Mouse (Mus musculus) cerebellum, postnatal 14 days (tissue): ENCODE results near the gene A730071L15Rik.
A peak's percentile ranks its signal among the peaks of the same experiment; 100 is the strongest.

Experiments
- DNase-seq, 2 experiments: peaks; one replicate each; pipeline ENCODE4 v3.0.0; 2021; ENCODE audit warnings: mixed read lengths in 2 of 2

The A730071L15Rik gene

DNA sequence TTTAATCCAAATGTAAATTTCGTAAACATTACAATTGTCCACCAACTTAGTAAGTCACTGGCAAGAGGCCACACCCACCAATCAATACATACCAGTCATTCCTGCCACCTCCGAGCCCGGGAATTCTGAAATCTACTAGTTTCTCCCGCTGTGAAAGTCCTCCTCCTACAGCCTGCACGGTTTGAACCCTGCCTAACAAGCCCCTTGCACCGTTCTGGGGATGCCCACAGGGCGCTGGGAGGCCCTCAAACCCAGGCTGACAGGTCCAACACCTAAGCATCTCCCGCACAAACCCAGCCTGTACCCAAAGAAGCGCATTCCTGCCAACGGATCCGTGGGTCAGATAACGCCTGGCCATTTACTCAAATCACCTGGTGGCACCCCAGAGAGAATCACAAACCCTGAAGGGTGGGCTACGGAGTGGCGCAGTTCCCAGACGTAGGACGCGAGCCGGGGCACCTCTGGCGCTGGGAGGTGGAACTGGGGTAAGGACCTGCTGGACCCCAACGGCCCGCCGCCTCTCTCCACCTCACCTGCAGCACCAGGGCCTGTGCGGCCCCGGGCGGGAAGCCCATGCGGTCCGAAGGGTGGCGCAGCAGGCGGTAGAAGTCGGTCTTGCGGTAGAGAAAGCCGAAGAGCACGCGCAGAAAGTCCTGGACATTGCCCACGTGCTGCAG is at the start of gene A730071L15Rik:
A730071L15Rik (plus strand) TSS at position 620 of the 677 bp plus-strand sequence.
- peak in 1 of 2 experiments; percentile 28 for DNase-seq

DNA sequence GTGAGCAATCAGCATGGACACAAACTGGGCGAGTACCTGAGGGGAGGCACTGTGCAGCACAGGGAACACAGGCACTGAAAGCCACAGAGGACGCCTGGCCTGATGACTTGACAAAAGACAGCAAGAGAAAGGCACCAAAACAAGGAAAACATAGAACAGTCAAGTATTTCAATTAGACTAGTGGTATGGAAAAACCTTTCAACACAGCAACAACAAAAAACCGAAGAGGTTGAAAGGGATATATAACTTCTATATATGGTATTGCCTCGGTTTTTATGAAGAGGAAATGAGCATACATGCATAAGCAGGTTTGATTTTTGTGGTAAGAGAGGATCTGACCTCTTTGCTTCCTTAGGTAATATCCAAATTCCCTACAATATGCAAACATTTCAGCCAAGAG is 47.0 kb upstream of the A730071L15Rik start:
- DNase-seq: no peak

DNA sequence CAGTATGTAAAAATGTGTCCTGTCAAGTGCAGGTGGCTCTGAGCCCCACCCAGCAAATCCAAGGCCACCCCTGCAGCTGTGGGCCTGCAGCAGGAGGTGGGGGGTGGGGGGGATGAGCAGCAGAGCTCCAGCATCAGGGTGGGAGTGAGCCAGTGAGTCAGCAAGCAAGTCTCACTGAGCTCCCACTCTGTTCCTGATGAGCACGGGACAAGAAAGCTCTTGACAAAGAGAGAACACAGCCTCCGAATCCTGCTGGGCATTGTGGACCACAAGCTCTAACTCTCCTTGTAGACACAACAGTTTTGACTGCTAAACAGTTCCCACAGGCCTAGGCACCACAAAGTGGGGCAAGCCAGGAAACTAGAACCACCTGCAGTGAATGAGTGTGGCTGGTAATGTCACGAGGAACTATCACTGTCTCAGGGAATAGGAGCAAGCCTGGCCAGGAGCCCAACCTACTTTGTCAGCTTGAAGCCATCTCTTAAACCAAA is 45.6 kb upstream of the A730071L15Rik start:
- peak; percentile 36 to 40 for DNase-seq

DNA sequence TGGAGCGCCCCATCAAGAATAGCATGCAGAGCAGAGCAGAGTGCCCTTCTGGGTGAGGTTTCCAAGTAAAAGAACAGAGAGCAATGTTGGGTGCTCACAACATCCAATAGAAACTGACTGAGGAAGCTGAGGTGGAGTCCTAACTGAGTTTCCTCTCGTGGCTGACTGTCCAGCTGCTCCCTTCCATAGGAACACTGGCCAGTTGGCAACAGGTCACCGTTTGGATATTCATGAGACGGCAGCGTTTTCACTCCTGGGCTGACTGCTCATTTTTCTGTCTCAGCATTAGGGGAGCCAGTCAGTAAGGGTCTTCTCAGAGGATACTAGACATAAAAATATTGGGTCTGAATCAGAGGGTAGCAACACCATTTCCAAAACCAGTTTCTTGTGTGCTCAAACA is 43.2 kb upstream of the A730071L15Rik start:
- DNase-seq: peak; percentile 52 to 58

DNA sequence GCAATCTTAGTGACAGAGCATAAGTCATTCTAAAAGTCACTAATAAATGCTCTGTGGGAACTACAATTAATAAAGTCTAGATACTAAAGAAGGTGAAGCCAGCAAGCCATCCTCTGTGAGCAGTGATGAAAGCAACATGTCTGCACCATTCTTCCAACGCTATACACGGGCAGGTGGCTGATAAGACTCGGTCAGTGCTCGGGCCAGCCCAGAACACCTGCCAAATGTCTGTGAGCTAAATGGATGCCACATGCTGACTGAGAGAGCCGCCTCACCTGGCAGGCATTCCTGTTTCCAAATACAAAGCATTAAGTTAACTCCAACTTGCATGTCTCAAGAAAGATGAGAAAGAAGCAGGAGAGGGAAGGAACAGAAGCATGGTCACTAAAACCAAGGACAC is 42.7 kb upstream of the A730071L15Rik start:
- DNase-seq: peak; percentile 79 to 86

DNA sequence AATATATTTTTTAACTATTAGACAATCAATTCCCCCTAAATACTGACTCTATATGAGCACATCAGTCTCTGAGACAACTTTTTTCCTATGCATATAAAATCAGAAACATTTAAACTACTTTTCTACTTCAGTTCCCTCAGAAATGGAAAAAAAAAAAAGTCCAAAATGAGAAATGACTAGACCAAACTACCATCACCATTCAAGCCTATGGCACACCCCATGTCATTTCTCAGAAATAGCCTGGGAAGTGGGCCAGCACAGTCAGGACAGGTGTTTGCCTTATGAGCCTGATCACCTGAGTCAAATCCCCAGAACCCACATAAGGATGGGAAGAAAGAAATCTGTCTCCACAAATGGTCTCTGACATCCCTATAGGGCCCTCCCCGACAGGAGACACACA is 41.3 kb upstream of the A730071L15Rik start:
- peak in 1 of 2 experiments; percentile 30 for DNase-seq

DNA sequence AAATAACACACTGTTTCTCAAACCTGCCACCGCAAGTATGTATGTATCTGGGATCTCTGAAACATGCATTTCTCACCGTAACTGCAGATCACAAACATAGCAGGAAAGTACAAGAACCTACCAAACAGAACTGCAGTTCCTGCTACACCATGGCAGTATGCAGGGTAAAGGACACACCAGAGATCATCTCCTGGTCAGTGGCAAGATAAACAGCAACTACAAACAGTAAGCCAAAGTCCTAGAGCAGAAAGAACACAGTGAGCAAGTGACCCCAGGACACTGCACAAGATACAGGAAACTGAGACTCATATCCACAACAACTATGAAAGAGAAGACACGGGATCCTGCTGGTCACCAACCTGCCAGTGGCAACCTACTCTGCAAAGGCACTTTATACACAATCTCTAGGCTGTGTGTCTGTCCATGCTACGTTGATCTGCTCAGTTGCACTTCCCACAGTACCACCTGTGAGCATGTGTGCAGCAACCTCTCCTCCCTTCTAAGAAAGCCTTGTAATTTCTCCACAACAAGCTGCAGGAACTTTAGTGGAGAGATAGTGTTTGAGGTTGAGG is 40.0 kb upstream of the A730071L15Rik start:
- no peak for DNase-seq

DNA sequence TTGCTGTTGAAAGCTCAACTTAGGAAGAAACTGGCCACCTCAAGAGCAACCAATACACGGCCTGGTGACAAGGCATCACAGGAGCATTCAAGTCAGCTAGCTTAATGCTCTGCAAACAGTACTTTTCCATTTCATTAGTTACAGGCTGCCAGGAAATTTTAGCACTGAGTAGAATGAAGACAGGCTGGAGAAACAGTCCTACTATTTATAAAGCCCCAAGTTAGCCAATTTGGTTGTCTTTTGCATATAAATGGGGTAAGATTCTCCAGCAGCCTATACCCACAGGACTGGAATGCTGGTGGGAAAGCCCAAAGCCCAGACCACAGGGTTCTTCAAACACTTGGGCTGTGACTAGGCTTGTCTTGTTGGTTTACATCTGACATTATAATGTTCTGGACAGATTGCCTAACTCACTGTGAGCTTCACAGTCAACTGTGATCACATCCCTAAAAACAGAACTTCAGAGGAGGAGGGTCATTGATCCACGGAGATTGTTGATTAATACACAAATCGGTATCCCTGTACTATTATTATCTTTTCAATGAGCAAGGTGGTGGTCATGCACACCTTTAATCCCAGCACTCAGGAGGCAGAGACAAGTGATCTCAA is 39.1 kb upstream of the A730071L15Rik start:
- DNase-seq: no peak

DNA sequence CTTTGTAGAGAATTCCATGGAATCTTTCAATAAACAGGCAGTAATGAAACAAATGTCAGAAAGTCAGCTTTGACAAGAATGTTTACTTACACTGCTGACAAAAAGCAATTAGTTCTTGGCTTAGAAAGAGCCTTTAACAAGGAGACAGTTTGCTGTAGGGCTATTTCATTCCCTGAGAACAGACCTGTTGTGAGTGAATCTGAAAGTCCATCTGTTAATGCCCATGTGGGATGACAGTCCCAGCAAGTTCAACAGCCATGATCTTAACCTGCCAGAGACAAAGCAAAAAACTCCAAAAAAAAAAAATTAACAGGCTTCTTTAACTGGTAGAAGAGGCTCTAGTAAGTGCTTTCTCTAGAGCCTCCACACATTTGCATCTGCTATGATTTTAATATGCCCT is 38.3 kb upstream of the A730071L15Rik start:
- no peak for DNase-seq

DNA sequence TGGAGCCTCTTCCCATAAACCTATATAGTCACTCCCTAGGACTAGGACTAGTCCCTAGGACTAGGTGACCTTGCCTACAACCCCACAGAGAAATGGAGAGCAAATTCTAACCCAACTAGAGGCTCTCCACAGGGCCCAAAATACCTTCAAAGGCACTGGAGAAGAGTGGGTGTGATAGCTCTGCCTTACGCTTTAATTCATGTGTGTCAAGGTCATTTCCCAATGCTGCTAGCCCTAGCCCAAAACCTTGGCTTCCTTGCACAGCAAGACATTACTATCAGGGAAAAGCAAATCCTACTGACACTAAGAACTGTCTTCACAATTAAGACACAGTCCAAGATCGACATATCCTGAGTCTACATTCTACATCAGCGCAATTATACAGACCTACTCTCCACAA is 36.8 kb upstream of the A730071L15Rik start:
- DNase-seq: no peak

DNA sequence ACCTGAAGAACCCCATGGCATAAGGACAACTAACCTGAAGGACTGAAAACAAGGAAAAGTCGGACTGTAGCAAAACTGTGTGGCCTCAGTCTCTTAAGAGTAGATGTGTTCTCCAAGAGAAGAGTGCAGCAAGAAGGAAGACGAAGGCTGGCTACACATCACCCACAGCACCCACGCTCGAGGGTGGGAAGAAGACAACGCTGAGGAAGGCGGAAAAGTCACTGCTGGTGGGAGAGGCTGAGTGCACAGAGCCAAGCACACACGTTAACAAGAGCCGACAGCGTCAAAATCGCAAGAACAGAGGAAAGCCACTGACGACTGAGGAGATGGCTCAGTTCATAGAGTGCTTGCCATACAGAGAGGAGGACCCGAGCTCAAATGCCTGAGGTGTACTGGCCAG is 36.1 kb upstream of the A730071L15Rik start:
- DNase-seq: no peak

DNA sequence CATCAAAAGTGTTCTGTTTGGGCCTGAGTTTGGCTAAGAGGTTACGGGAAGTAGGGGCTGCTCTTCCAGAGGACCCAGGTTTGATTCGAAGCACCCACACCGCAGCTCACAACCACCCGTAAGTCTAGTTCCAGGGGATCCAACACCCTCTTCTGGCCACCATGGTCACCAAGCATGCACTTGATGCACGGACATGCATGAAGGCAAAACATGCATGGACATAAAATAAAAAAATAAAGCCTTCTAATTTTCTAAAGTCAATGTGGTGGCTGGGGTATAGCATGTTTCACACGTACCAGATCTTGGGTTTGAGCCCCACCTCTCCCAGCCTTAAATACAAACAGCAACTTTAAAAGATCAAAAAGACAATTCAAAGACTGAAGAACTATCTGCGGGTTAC is 35.0 kb upstream of the A730071L15Rik start:
- no peak for DNase-seq

DNA sequence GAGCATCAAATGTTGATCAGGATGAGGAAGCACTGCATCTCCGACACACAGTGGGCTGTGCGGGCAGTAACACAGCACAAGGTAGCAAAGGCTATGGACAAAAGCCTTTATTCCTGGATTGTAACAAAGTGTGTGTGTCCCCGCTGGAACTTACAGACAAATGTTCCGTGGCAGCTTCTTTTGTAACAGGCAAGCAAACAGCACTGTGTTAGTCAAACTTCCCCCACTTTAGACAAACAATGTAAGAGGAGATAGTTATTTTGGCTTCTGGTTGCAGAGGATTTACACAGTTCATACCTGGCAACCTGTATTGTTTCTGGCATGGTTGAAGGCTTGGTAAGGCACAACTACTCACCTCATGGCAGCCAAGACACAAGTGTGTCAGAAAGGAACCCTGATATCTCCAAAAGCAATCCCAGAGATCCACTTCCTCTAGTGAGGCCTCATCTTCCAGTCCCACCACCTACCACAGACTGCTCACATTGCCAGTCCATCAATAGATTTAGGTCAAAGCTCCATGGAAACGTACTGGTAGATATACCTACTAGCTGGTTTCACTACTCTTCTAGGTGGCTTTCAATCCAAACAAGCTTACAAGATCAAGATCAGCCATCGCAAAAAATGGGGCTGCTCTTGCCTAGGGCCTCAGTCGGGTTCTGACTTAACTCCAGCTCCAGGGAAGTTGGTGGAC is 34.3 kb upstream of the A730071L15Rik start:
- DNase-seq: no peak

DNA sequence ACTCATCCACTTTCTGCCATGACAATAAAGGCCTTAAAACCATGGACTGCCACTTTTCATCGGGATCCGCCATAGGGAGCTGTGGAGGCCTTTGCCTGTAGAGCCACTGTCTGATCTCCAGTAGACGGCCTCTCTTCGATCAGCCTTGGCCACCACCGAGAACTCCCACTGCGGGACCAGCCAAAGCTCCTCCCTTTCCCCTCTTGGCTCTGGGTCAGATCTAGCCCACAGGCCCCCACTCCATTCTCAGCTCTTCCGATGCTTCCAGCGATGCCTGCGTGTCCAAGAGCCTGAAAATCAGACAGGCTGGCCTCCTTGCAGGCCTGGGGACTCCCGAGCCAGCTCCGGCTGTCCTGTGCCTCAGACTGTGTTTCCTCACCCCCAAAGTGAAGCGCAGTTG is 33.5 kb upstream of the A730071L15Rik start:
- DNase-seq: peak; percentile 46 to 54

DNA sequence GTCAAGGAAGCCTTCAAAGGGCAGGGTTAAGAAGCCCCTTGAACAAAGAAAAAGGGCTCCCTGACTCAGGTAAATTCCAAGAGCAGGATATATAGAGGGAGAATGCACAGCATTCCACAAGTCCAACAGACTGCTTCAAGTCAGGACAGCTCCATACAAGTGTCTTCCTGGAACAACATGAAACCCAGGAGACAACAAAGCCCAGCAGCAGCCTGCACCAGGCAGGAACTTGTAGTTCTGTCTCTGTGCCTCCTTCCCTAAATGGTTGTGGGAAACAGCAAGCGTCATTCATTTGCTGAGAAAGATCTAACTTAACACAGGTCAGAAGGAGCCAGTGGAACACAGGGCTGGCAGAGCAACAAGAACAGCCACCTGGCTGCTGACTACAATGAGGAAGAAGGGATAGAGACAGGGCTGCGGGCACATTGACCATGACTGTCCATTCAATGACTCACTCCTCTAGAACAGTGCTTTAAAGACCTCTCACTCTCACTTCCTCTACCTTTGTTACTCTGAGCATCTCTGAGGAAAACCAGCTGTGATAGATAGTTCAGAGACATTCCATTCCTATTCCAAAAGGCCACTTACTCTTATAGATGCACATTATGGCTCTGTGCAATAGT is 30.7 kb upstream of the A730071L15Rik start:
- DNase-seq: no peak

DNA sequence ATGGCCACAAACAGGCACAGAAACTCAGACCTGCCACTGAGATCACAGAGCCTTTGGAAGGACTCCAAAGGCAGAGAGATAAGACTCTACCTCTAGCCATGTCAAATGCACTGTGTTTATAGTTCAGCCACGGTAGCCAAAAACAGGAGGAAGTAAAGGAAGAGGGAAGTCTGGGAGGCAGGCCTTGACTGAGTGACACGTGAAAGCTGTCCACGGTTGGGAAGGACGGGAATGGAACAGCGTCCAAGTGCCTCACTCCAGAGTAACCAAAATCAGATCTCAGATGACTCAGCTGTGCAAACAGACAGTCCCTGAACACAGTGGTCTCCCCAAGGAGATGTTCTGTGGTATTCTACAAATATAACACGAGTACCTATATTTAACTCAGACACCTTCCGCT is 25.1 kb upstream of the A730071L15Rik start:
- peak; percentile 19 to 33 for DNase-seq

DNA sequence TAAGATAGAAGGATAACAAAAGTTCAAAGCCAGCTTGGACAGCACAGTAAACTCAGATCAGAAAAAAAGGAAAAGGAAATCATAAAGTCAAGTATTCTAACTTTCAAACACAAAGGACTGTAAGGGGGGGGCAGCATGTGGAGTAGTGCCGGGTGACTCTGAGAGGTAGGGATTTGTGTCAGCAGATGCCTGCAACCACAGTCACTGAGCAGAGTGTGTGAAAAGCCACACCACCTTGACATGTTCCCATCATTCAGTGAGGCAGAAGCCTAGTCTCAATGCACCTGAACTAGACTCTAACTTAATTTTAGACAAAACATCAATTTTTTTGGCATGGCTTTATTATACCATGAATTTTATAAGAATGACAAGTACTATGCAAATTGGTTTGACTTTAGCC is 24.3 kb upstream of the A730071L15Rik start:
- DNase-seq: no peak

DNA sequence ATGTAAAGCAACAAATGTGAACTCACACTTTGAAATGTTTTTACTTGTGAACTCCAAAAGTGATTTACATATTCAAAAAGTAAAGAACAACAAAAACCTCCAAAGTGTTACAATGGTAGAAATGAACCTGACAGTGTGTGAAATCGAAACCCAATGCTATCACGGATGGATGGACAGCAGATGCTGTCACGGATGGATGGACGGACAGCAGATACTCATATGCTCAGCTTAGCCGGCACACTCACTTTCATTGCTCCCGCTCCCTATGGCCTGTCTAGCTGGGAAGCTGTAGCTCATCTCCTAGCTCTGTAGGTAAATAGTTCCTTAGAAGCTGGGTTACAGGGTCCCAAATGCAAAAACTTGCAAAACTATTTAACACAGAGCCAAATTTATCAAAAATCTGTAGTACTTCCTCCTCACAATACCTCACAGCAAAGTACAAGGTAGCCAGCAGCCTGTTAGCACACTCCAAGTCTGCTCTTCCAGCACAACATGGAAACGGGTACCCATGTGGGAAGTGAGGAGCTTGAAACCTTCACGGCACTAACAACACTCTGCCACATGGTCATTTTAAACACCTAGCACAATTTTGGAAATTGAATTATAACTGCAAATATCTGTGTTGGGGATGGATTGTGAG is 21.9 kb upstream of the A730071L15Rik start:
- DNase-seq: no peak

DNA sequence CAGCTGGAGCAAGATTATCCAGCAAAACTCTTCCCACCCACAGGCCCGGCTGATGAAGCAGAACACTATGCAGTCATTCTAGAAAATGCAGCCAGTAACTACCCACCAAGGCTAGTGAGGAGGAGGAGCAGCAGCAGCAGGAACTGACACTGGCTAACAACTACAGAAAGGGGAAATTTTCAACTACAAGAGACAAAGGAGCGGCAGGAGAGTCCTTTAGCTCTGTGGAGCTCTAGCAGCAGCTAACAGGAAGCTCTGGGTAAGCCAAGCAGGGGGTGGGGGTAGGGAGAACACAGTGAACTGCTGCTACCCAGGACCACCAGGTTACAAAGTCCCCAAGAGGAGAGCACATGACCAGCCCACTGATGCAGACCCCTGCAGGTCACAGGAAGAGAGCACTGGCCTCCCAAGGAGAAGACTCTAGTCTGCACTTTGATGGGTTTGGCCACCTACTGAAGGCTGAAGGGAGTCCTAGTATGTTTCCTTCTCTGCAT is 21.1 kb upstream of the A730071L15Rik start:
- no peak for DNase-seq

DNA sequence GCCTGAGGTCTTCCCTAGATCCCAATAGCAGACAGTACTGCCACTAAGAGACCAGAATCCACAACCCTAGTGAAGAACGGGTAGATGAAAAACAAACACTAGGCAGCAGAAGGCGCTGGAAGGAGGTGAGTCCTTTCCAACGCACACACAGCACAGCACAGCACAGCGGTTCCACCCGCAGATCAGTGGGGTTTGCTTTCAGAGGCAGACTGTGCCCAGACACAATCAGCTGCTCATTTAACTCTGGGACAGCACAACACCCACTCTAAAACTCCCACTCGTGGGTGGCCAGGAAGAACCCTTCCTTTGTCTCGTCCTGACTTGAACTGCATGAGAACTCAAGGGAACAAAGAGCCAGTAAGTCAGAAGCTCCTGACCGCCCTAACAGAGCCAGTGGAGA is 20.6 kb upstream of the A730071L15Rik start:
- no peak for DNase-seq

DNA sequence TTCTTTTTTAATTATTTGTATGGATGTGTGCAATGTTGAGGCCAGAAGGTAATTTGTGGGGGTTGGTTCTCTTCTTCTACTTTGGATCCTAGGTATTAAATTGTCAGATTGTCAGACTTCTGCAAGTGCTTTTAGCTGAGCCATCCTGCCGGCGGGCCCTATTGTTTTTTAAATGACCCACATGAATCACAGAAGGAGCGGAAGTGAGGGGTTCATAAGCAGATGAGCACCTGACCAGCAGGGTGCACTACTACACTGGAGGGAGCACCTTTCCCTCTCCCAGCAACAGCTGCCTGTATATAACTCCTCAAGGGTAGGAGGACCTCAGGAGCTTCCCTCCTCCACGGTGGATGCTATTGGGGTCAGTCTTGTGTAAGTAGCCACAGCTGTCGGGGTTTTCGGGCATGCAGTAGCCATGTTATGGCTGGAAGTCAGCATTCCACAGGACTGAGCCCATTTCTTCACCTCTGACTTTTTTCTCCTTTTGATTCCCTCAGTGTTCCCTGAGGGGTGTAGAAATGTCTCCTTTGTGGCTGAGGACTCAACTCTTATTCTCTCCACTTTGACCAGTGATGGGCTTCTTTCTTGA is 18.9 kb upstream of the A730071L15Rik start:
- DNase-seq: no peak

DNA sequence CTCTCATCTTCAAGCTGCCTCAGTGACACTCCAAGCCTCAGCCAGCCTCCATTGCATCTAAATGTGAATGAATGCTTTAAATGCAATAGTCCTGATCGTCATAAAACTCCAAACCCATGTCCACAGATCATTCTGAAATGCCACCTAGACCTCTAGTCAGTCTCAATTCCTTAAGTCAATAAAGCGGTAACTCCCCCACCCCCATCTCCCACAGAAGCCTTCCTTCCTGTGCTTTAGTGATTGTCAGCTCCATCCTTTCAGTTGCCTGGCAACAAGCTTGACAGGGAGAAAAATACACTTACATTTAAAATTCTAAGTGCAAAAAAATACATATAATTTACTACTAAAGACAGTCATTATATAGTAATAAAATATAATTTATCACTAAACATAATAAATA is 16.6 kb upstream of the A730071L15Rik start:
- DNase-seq: no peak
